Mouse (Mus musculus): Measurements from ENCODE around the gene Kctd21.

- no peak for TF ChIP-seq CTCF (IDR thresholded peaks at IDR 0.05; ENCODE audit: borderline replicate concordance, insufficient read depth, low read length)
- TF ChIP-seq POLR2A (IDR thresholded peaks at IDR 0.05; ENCODE audit: low read depth, low read length) = no peak
Observed at GRCm38 (mm10) chr7:97349438-97349837, 17.3 kb downstream of the Kctd21 start.
